Mouse (Mus musculus): Measurements from ENCODE around the gene E2f2. TPM values are rescaled to one million over a fixed set of nuclear protein-coding genes. Genes with fewer than 3 reads are reported as not detected.

Gene E2f2
- polyA plus RNA-seq, 1 experiment from 2014 or later = 85.3 TPM

- H3K4me3 ChIP-seq (replicated peaks) = peak overlapping the region; percentile 38
- H3K4me2 ChIP-seq = peak overlapping the region; percentile 65
- no peaks in the 10 kb centered on the region for H3K36me3 ChIP-seq (replicated peaks)
- no peak overlapping the region for H3K9ac ChIP-seq
- peaks cover 96% of the 10 kb centered on the region for H3K27me3 ChIP-seq
- 6% methylated on average over 50 of the region's 50 CpGs for WGBS (ENCODE audit: insufficient replicate concordance)
- H3K27ac ChIP-seq (replicated peaks) = peak overlapping the region; percentile 24
- ATAC-seq (ENCODE audit: insufficient read depth) = no peak
- H3K4me1 ChIP-seq (replicated peaks) = peaks cover 28% of the 10 kb centered on the region
- no peaks in the 10 kb centered on the region for H3K9me3 ChIP-seq (replicated peaks)
Measured at GRCm38 (mm10) chr4:136134978-136135873, 37.0 kb upstream of the E2f2 start.

- no peaks in the 10 kb centered on the region for H3K9me3 ChIP-seq (replicated peaks)
- no peak overlapping the region for H3K9ac ChIP-seq
- ATAC-seq (ENCODE audit: insufficient read depth) = no peak
- H3K27me3 ChIP-seq = peaks cover 98% of the 10 kb centered on the region
- H3K4me3 ChIP-seq (replicated peaks) = no peak overlapping the region
- H3K4me1 ChIP-seq (replicated peaks) = peaks cover 35% of the 10 kb centered on the region
- H3K36me3 ChIP-seq (replicated peaks) = no peaks in the 10 kb centered on the region
- WGBS (ENCODE audit: insufficient replicate concordance) = 47% methylated on average over 9 of the region's 9 CpGs
- H3K27ac ChIP-seq (replicated peaks) = no peak overlapping the region
- H3K4me2 ChIP-seq = no peak overlapping the region
Measured at GRCm38 (mm10) chr4:136135874-136136728, 36.1 kb upstream of the E2f2 start.

- WGBS (ENCODE audit: insufficient replicate concordance) = 48% methylated on average over 17 of the region's 17 CpGs
- H3K4me3 ChIP-seq (replicated peaks) = no peak overlapping the region
- ATAC-seq (ENCODE audit: insufficient read depth) = no peak
- H3K36me3 ChIP-seq (replicated peaks) = no peaks in the 10 kb centered on the region
- no peak overlapping the region for H3K9ac ChIP-seq
- H3K4me2 ChIP-seq = 0 out of 2 replicates have a peak overlapping the region, but pooled peaks have one; percentile 44
- peaks cover 100% of the 10 kb centered on the region for H3K27me3 ChIP-seq
- no peaks in the 10 kb centered on the region for H3K9me3 ChIP-seq (replicated peaks)
- no peak overlapping the region for H3K27ac ChIP-seq (replicated peaks)
- H3K4me1 ChIP-seq (replicated peaks) = peaks cover 62% of the 10 kb centered on the region
Measured at GRCm38 (mm10) chr4:136139326-136140110, 32.7 kb upstream of the E2f2 start.

GRCm38 (mm10) chr4:136140327-136141250, 31.6 kb upstream of the E2f2 start:
- Histone ChIP-seq H3K4me1 (replicated peaks) (peaks cover 62% of the 10 kb centered on the region), H3K9ac (no peak overlapping the region), H3K36me3 (replicated peaks) (no peaks in the 10 kb centered on the region), H3K27ac (replicated peaks) (peak overlapping the region; percentile 48; the same call in 1 of the 2 replicates), H3K4me3 (replicated peaks) (no peak overlapping the region), H3K4me2 (peak overlapping the region; percentile 44), H3K9me3 (replicated peaks) (no peaks in the 10 kb centered on the region), H3K27me3 (peaks cover 100% of the 10 kb centered on the region)
- 10% methylated on average over 31 of the region's 31 CpGs for WGBS (ENCODE audit: insufficient replicate concordance)
- peak; percentile 56 for ATAC-seq (ENCODE audit: insufficient read depth)

GRCm38 (mm10) chr4:136142267-136143192, 29.7 kb upstream of the E2f2 start:
- peaks cover 100% of the 10 kb centered on the region for H3K27me3 ChIP-seq
- peak overlapping the region; percentile 66 for H3K4me2 ChIP-seq
- H3K4me3 ChIP-seq (replicated peaks) = no peak overlapping the region
- peaks cover 72% of the 10 kb centered on the region for H3K4me1 ChIP-seq (replicated peaks)
- H3K36me3 ChIP-seq (replicated peaks) = no peaks in the 10 kb centered on the region
- peak overlapping the region; percentile 49 for H3K27ac ChIP-seq (replicated peaks)
- ATAC-seq (ENCODE audit: insufficient read depth) = no peak
- 21% methylated on average over 17 of the region's 17 CpGs for WGBS (ENCODE audit: insufficient replicate concordance)
- H3K9me3 ChIP-seq (replicated peaks) = no peaks in the 10 kb centered on the region
- H3K9ac ChIP-seq = 0 out of 2 replicates have a peak overlapping the region, but pooled peaks have one; percentile 2

- peak within 1 kb of the TSS; percentile 66 for H3K4me2 ChIP-seq
- H3K4me1 ChIP-seq (replicated peaks) = peaks cover 80% of the 10 kb centered on the region
- H3K9ac ChIP-seq = peak within 1 kb of the TSS; percentile 35; the same call in 1 of the 2 replicates
- under 1% methylated on average over 39 of the region's 39 CpGs for WGBS (ENCODE audit: insufficient replicate concordance)
- no peaks in the 10 kb centered on the region for H3K36me3 ChIP-seq (replicated peaks)
- H3K9me3 ChIP-seq (replicated peaks) = no peaks in the 10 kb centered on the region
- peaks cover 100% of the 10 kb centered on the region for H3K27me3 ChIP-seq
- peak within 1 kb of the TSS; percentile 56 for H3K4me3 ChIP-seq (replicated peaks)
- ATAC-seq (ENCODE audit: insufficient read depth) = peak; percentile 72
- H3K27ac ChIP-seq (replicated peaks) = peak within 1 kb of the TSS; percentile 74
Measured at GRCm38 (mm10) chr4:136143193-136143976, 28.8 kb upstream of the E2f2 start, which contains the start of gene Id3. Gene Id3 (plus strand): TSS chr4:136143497.

GRCm38 (mm10) chr4:136144126-136144926, 27.9 kb upstream of the E2f2 start:
- ATAC-seq (ENCODE audit: insufficient read depth) = no peak; the same call in 1 of the 2 replicates

GRCm38 (mm10) chr4:136144927-136145292, 27.3 kb upstream of the E2f2 start:
- peak overlapping the region; percentile 56 for H3K4me3 ChIP-seq (replicated peaks)
- WGBS (ENCODE audit: insufficient replicate concordance) = 4% methylated on average over 11 of the region's 11 CpGs
- 0 out of 2 replicates have a peak overlapping the region, but pooled peaks have one; percentile 35 for H3K9ac ChIP-seq
- ATAC-seq (ENCODE audit: insufficient read depth) = no peak
- peak overlapping the region; percentile 66 for H3K4me2 ChIP-seq
- H3K4me1 ChIP-seq (replicated peaks) = peaks cover 75% of the 10 kb centered on the region
- no peaks in the 10 kb centered on the region for H3K36me3 ChIP-seq (replicated peaks)
- H3K27ac ChIP-seq (replicated peaks) = peak overlapping the region; percentile 74; the same call in 1 of the 2 replicates
- H3K27me3 ChIP-seq = peaks cover 96% of the 10 kb centered on the region
- H3K9me3 ChIP-seq (replicated peaks) = no peaks in the 10 kb centered on the region

More at GRCm38 (mm10) chr4:136144126-136144926, 27.9 kb upstream of the E2f2 start:
- Histone ChIP-seq H3K27ac (replicated peaks) (peak overlapping the region; percentile 74), H3K36me3 (replicated peaks) (no peaks in the 10 kb centered on the region), H3K4me3 (replicated peaks) (peak overlapping the region; percentile 56), H3K4me1 (replicated peaks) (peaks cover 81% of the 10 kb centered on the region), H3K27me3 (peaks cover 100% of the 10 kb centered on the region), H3K9me3 (replicated peaks) (no peaks in the 10 kb centered on the region), H3K4me2 (peak overlapping the region; percentile 66), H3K9ac (peak overlapping the region; percentile 35; the same call in 1 of the 2 replicates)
- whole genome bisulfite sequencing (ENCODE audit: insufficient replicate concordance) = under 1% methylated on average over 50 of the region's 50 CpGs
